Mouse (Mus musculus): ENCODE data around the gene Dhx32. TPM values are rescaled to one million over a fixed set of nuclear protein-coding genes. Genes with fewer than 3 reads are reported as not detected.

The Dhx32 gene
- polyA plus RNA-seq, 1 experiment from 2014 or later: 72.3 TPM

- Histone ChIP-seq H3K27ac (ENCODE audit: low read depth) (no peak overlapping the region), H3K9me3 (ENCODE audit: control insufficient read depth, low read length) (no peaks in the 10 kb centered on the region), H3K4me3 (ENCODE audit: low read depth, low read length) (no peak overlapping the region), H3K27me3 (replicated peaks; ENCODE audit: control insufficient read depth, insufficient read depth, low read length) (no peaks in the 10 kb centered on the region), H3K36me3 (ENCODE audit: control insufficient read depth, insufficient read depth, low read length) (no peaks in the 10 kb centered on the region), H3K4me2 (ENCODE audit: low read length) (no peak overlapping the region), H3K9ac (ENCODE audit: low read length) (no peak overlapping the region), H3K4me1 (replicated peaks; ENCODE audit: control insufficient read depth, insufficient read depth, low read length) (no peaks in the 10 kb centered on the region)
- WGBS: 86% methylated on average over 6 of the region's 6 CpGs
- DNase-seq (ENCODE audit: low spot score) (no peak), ATAC-seq (replicated peaks; ENCODE audit: low FRiP score, low TSS enrichment, low read depth) (no peak)
Observed at GRCm38 (mm10) chr7:133787571-133787970, 5.0 kb upstream of the Dhx32 start.

- peak overlapping the region; percentile 9 for H3K4me2 ChIP-seq (ENCODE audit: low read length)
- H3K4me3 ChIP-seq (ENCODE audit: low read depth, low read length): no peak overlapping the region
- DNase-seq (ENCODE audit: low spot score) (no peak), ATAC-seq (replicated peaks; ENCODE audit: low FRiP score, low TSS enrichment, low read depth) (no peak; the same call in 1 of the 2 replicates)
- H3K4me1 ChIP-seq (replicated peaks; ENCODE audit: control insufficient read depth, insufficient read depth, low read length): no peaks in the 10 kb centered on the region; the same call in 1 of the 2 replicates
- H3K36me3 ChIP-seq (ENCODE audit: control insufficient read depth, insufficient read depth, low read length): no peaks in the 10 kb centered on the region
- H3K9ac ChIP-seq (ENCODE audit: low read length): no peak overlapping the region
- 46% methylated on average over 6 of the region's 6 CpGs for WGBS
- no peaks in the 10 kb centered on the region for H3K27me3 ChIP-seq (replicated peaks; ENCODE audit: control insufficient read depth, insufficient read depth, low read length)
- H3K27ac ChIP-seq (ENCODE audit: low read depth): no peak overlapping the region
- H3K9me3 ChIP-seq (ENCODE audit: control insufficient read depth, low read length): no peaks in the 10 kb centered on the region
Observed at GRCm38 (mm10) chr7:133781991-133782390, 535 bp downstream of the Dhx32 start.

GRCm38 (mm10) chr7:133781583-133781982 lies 943 bp downstream of the Dhx32 start:
- no peaks in the 10 kb centered on the region for H3K36me3 ChIP-seq (ENCODE audit: control insufficient read depth, insufficient read depth, low read length)
- peak overlapping the region; percentile 9 for H3K4me2 ChIP-seq (ENCODE audit: low read length)
- no peaks in the 10 kb centered on the region for H3K9me3 ChIP-seq (ENCODE audit: control insufficient read depth, low read length)
- no peaks in the 10 kb centered on the region; the same call in 1 of the 2 replicates for H3K4me1 ChIP-seq (replicated peaks; ENCODE audit: control insufficient read depth, insufficient read depth, low read length)
- H3K27me3 ChIP-seq (replicated peaks; ENCODE audit: control insufficient read depth, insufficient read depth, low read length): no peaks in the 10 kb centered on the region
- ATAC-seq (replicated peaks; ENCODE audit: low FRiP score, low TSS enrichment, low read depth) (peak; percentile 26; the same call in 1 of the 2 replicates), DNase-seq (ENCODE audit: low spot score) (no peak)
- no peak overlapping the region for H3K9ac ChIP-seq (ENCODE audit: low read length)
- no peak overlapping the region for H3K27ac ChIP-seq (ENCODE audit: low read depth)
- WGBS: 49% methylated on average over 6 of the region's 6 CpGs
- H3K4me3 ChIP-seq (ENCODE audit: low read depth, low read length): no peak overlapping the region

- Histone ChIP-seq H3K4me2 (ENCODE audit: low read length) (peak within 1 kb of the TSS; percentile 70), H3K4me3 (ENCODE audit: low read depth, low read length) (peak within 1 kb of the TSS; percentile 71), H3K4me1 (replicated peaks; ENCODE audit: control insufficient read depth, insufficient read depth, low read length) (no peaks in the 10 kb centered on the region; the same call in none of the 2 replicates), H3K36me3 (ENCODE audit: control insufficient read depth, insufficient read depth, low read length) (no peaks in the 10 kb centered on the region), H3K27ac (ENCODE audit: low read depth) (0 out of 2 replicates have a peak within 1 kb of the TSS, but pooled peaks have one; percentile 51), H3K9me3 (ENCODE audit: control insufficient read depth, low read length) (no peaks in the 10 kb centered on the region), H3K27me3 (replicated peaks; ENCODE audit: control insufficient read depth, insufficient read depth, low read length) (no peaks in the 10 kb centered on the region), H3K9ac (ENCODE audit: low read length) (peak within 1 kb of the TSS; percentile 65)
- DNase-seq (ENCODE audit: low spot score) (peak; percentile 94), ATAC-seq (replicated peaks; ENCODE audit: low FRiP score, low TSS enrichment, low read depth) (peak; percentile 94)
- under 1% methylated on average over 33 of the region's 45 CpGs for WGBS
Observed at GRCm38 (mm10) chr7:133776626-133776996, 5.9 kb downstream of the Dhx32 start, which contains the start of gene Fank1. Gene Fank1 (plus strand): TSS chr7:133776861.

- Histone ChIP-seq H3K36me3 (ENCODE audit: control insufficient read depth, insufficient read depth, low read length) (no peaks in the 10 kb centered on the region), H3K4me1 (replicated peaks; ENCODE audit: control insufficient read depth, insufficient read depth, low read length) (no peaks in the 10 kb centered on the region; the same call in 1 of the 2 replicates), H3K27me3 (replicated peaks; ENCODE audit: control insufficient read depth, insufficient read depth, low read length) (no peaks in the 10 kb centered on the region), H3K9me3 (ENCODE audit: control insufficient read depth, low read length) (no peaks in the 10 kb centered on the region), H3K9ac (ENCODE audit: low read length) (peak overlapping the region; percentile 65), H3K27ac (ENCODE audit: low read depth) (0 out of 2 replicates have a peak overlapping the region, but pooled peaks have one; percentile 51), H3K4me2 (ENCODE audit: low read length) (peak overlapping the region; percentile 70), H3K4me3 (ENCODE audit: low read depth, low read length) (peak overlapping the region; percentile 71)
- ATAC-seq (replicated peaks; ENCODE audit: low FRiP score, low TSS enrichment, low read depth): no peak; the same call in none of the 2 replicates
- WGBS: 4% methylated on average over 38 of the region's 38 CpGs
- peak; percentile 74 for DNase-seq (ENCODE audit: low spot score)
Observed at GRCm38 (mm10) chr7:133775796-133776625, 6.5 kb downstream of the Dhx32 start.

GRCm38 (mm10) chr7:133775179-133775578 lies 7.3 kb downstream of the Dhx32 start:
- no peak for DNase-seq (ENCODE audit: low spot score)
- Histone ChIP-seq H3K27me3 (replicated peaks; ENCODE audit: control insufficient read depth, insufficient read depth, low read length) (no peaks in the 10 kb centered on the region), H3K36me3 (ENCODE audit: control insufficient read depth, insufficient read depth, low read length) (no peaks in the 10 kb centered on the region), H3K27ac (ENCODE audit: low read depth) (no peak overlapping the region), H3K9me3 (ENCODE audit: control insufficient read depth, low read length) (no peaks in the 10 kb centered on the region), H3K4me2 (ENCODE audit: low read length) (peak overlapping the region; percentile 70), H3K4me1 (replicated peaks; ENCODE audit: control insufficient read depth, insufficient read depth, low read length) (no peaks in the 10 kb centered on the region; the same call in 1 of the 2 replicates), H3K9ac (ENCODE audit: low read length) (no peak overlapping the region), H3K4me3 (ENCODE audit: low read depth, low read length) (peak overlapping the region; percentile 71; the same call in 1 of the 2 replicates)
- WGBS: 52% methylated on average over 5 of the region's 5 CpGs
- no peak for ATAC-seq (replicated peaks; ENCODE audit: low FRiP score, low TSS enrichment, low read depth)

GRCm38 (mm10) chr7:133768517-133768916 lies 14.0 kb downstream of the Dhx32 start:
- no peaks in the 10 kb centered on the region for H3K27me3 ChIP-seq (replicated peaks; ENCODE audit: control insufficient read depth, insufficient read depth, low read length)
- WGBS: 65% methylated on average over 5 of the region's 5 CpGs
- no peak overlapping the region for H3K27ac ChIP-seq (ENCODE audit: low read depth)
- H3K4me1 ChIP-seq (replicated peaks; ENCODE audit: control insufficient read depth, insufficient read depth, low read length): no peaks in the 10 kb centered on the region
- no peak overlapping the region for H3K9ac ChIP-seq (ENCODE audit: low read length)
- no peak for ATAC-seq (replicated peaks; ENCODE audit: low FRiP score, low TSS enrichment, low read depth)
- no peaks in the 10 kb centered on the region for H3K9me3 ChIP-seq (ENCODE audit: control insufficient read depth, low read length)
- no peak for DNase-seq (ENCODE audit: low spot score)
- no peak overlapping the region for H3K4me3 ChIP-seq (ENCODE audit: low read depth, low read length)
- H3K36me3 ChIP-seq (ENCODE audit: control insufficient read depth, insufficient read depth, low read length): no peaks in the 10 kb centered on the region
- H3K4me2 ChIP-seq (ENCODE audit: low read length): no peak overlapping the region

- H3K4me1 ChIP-seq (replicated peaks; ENCODE audit: control insufficient read depth, insufficient read depth, low read length): no peaks in the 10 kb centered on the region
- no peak overlapping the region for H3K4me2 ChIP-seq (ENCODE audit: low read length)
- no peak overlapping the region for H3K4me3 ChIP-seq (ENCODE audit: low read depth, low read length)
- 78% methylated on average over 4 of the region's 4 CpGs for WGBS
- H3K27ac ChIP-seq (ENCODE audit: low read depth): no peak overlapping the region
- no peaks in the 10 kb centered on the region for H3K36me3 ChIP-seq (ENCODE audit: control insufficient read depth, insufficient read depth, low read length)
- H3K9me3 ChIP-seq (ENCODE audit: control insufficient read depth, low read length): no peaks in the 10 kb centered on the region
- no peak overlapping the region for H3K9ac ChIP-seq (ENCODE audit: low read length)
- ATAC-seq (replicated peaks; ENCODE audit: low FRiP score, low TSS enrichment, low read depth) (no peak), DNase-seq (ENCODE audit: low spot score) (no peak)
- no peaks in the 10 kb centered on the region for H3K27me3 ChIP-seq (replicated peaks; ENCODE audit: control insufficient read depth, insufficient read depth, low read length)
Observed at GRCm38 (mm10) chr7:133768027-133768426, 14.5 kb downstream of the Dhx32 start.
